Mouse (Mus musculus): ENCODE results near the gene Pnp. TPM values are rescaled to one million over a fixed set of nuclear protein-coding genes. Genes with fewer than 3 reads are reported as not detected.
"Not testable (repeated sequence)": the region's sequence is repeated elsewhere in the genome, so short reads cannot be mapped to it uniquely, and the experiment has no call there.

The Pnp gene
- total RNA-seq, 2 experiments from 2014 or later = 11.7 to 13.3 TPM

DNA sequence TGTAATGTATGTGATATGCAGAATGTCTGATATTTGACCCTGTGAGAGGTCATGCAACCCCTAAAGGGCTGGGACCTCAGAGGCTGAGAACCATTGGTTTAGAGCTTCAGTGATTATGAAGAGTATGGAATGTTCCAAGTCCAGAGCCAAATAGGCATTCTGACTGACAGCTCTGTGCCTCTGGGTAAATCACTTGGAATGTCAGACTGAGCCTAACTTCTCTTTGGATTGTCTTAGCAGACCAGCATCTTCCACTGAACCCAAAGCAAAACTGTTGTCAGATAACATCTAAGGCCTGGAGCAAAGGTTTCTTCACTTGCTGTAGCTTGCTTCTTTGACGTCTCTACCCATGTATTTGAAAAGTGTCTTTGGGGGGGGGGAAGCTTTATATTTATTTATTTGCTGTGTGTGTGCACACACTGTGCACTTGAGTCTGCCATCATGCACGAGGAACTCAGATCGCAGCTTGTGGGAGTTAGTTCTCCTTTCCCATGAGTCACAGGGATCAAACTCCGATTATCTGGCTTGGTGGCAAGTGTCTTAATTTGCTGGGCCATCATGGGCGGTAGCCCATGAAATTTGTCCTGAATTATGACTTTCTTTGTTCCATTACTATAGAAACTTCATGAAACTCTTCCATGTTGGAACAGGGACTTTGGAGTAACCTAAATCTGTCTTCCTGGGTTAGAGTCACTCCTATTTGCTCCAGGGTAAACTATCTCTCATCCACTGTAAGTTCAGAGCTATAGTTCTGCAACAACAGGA is 37.5 kb downstream of the Pnp start:
- intact Hi-C loops (cut with DNase I) = no loop called here
- Histone ChIP-seq H3K27ac (peak overlapping the region; percentile 32; the same call in 1 of the 2 replicates), H3K4me3 (no peak overlapping the region)
- no peak for TF ChIP-seq CTCF (IDR thresholded peaks at IDR 0.05)
- no peak for DNase-seq (ENCODE audit: extremely low spot score in 1 of 2, low spot score in 2 of 2)

GRCm38 (mm10) chr14:50969041-50969440 is 38.2 kb downstream of the Pnp start:
- DNase-seq (ENCODE audit: extremely low spot score in 1 of 2, low spot score in 2 of 2) = no peak
- H3K27ac ChIP-seq = peak overlapping the region; percentile 47; the same call in 1 of the 2 replicates
- intact Hi-C loops (cut with DNase I) = no loop called here
- TF ChIP-seq CTCF (IDR thresholded peaks at IDR 0.05) = no peak
- H3K4me3 ChIP-seq = no peak overlapping the region

- intact Hi-C loops (cut with DNase I) = no loop called here
Measured at GRCm38 (mm10) chr14:50969558-50970544, 39.0 kb downstream of the Pnp start.

GRCm38 (mm10) chr14:50970822-50971221 is 39.9 kb downstream of the Pnp start:
- Histone ChIP-seq H3K4me3 (no peak overlapping the region), H3K27ac (peak overlapping the region; percentile 44; the same call in 1 of the 2 replicates)
- TF ChIP-seq CTCF (IDR thresholded peaks at IDR 0.05) = no peak
- intact Hi-C loops (cut with DNase I) = no loop called here
- DNase-seq (ENCODE audit: extremely low spot score in 1 of 2, low spot score in 2 of 2) = no peak

More at GRCm38 (mm10) chr14:50969558-50970544, 39.0 kb downstream of the Pnp start:
- DNase-seq (ENCODE audit: extremely low spot score in 1 of 2, low spot score in 2 of 2) = peak in 1 of 2 experiments; percentile 44
- Histone ChIP-seq H3K27ac (peak overlapping the region; percentile 47; the same call in 1 of the 2 replicates), H3K4me3 (no peak overlapping the region)
- no peak for TF ChIP-seq CTCF (IDR thresholded peaks at IDR 0.05)

DNA sequence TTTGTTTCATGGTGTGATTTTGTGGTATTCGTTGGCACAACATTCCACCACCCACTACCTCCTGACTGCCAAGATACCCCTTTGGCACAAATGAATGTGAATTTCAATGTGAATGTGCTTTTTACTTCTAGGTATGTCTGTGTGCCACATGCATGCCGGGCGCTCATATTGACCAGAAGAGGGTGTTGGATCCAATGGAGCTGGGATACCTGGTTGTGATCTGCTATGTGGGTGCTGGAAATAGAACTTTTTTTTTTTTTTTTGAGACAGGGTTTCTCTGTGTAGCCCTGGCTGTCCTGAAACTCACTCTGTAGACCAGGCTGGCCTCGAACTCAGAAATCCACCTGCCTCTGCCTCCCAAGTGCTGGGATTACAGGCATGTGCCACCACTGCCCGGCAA is 42.2 kb downstream of the Pnp start:
- DNase-seq (ENCODE audit: extremely low spot score in 1 of 2, low spot score in 2 of 2); H3K4me3 ChIP-seq; intact Hi-C loops (cut with DNase I); H3K27ac ChIP-seq: not testable (repeated sequence)

GRCm38 (mm10) chr14:50973700-50974099 is 42.8 kb downstream of the Pnp start:
- no peak overlapping the region for H3K4me3 ChIP-seq
- no peak overlapping the region for H3K27ac ChIP-seq
- no peak for DNase-seq (ENCODE audit: extremely low spot score in 1 of 2, low spot score in 2 of 2)
- no peak for TF ChIP-seq CTCF (IDR thresholded peaks at IDR 0.05)
- intact Hi-C loops (cut with DNase I) = no loop called here

- no peak for DNase-seq (ENCODE audit: extremely low spot score in 1 of 2, low spot score in 2 of 2)
- Histone ChIP-seq H3K4me3 (no peak overlapping the region), H3K27ac (no peak overlapping the region)
- no peak for TF ChIP-seq CTCF (IDR thresholded peaks at IDR 0.05)
- intact Hi-C loops (cut with DNase I) = no loop called here
Measured at GRCm38 (mm10) chr14:50975001-50975400, 44.1 kb downstream of the Pnp start.

GRCm38 (mm10) chr14:50976674-50977073 is 45.8 kb downstream of the Pnp start:
- peak; percentile 9 for TF ChIP-seq CTCF (IDR thresholded peaks at IDR 0.05)
- H3K4me3 ChIP-seq = no peak overlapping the region
- DNase-seq (ENCODE audit: extremely low spot score in 1 of 2, low spot score in 2 of 2) = no peak
- intact Hi-C loops (cut with DNase I) = loop anchor here (1.0 kb wide), 1 partner anchor 87 kb away; no protein-coding TSS in a partner anchor
- no peak overlapping the region for H3K27ac ChIP-seq

DNA sequence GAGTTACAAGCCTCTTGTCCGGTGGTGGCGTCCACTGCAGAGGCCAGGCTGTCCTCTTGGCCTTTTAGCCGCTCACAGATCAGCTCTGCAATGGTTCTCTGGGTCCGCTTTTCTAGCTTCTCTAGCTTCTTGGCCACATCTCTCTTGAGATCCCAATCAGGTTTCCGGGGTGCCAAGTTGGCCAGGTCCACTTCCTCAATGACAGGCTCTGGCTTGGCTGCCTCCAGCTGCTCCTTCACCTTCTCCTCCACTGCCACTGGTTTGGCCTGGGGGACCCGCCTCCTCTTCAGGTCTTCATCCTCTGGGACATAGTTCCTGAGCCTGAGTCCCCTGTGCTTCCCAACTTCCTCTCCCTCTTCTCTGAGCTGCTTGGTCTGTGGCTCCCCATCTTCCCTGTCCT is 47.6 kb downstream of the Pnp start:
- DNase-seq (ENCODE audit: extremely low spot score in 1 of 2, low spot score in 2 of 2); H3K4me3 ChIP-seq; intact Hi-C loops (cut with DNase I); H3K27ac ChIP-seq: not testable (repeated sequence)

- Histone ChIP-seq H3K4me3 (no peak overlapping the region), H3K27ac (no peak overlapping the region)
- no peak for DNase-seq (ENCODE audit: extremely low spot score in 1 of 2, low spot score in 2 of 2)
- no peak for TF ChIP-seq CTCF (IDR thresholded peaks at IDR 0.05)
- intact Hi-C loops (cut with DNase I) = no loop called here
Measured at GRCm38 (mm10) chr14:50979631-50980030, 48.7 kb downstream of the Pnp start.

GRCm38 (mm10) chr14:50981207-50981606 is 50.3 kb downstream of the Pnp start:
- no peak for TF ChIP-seq CTCF (IDR thresholded peaks at IDR 0.05)
- Histone ChIP-seq H3K4me3 (no peak overlapping the region), H3K27ac (no peak overlapping the region)
- no peak for DNase-seq (ENCODE audit: extremely low spot score in 1 of 2, low spot score in 2 of 2)
- intact Hi-C loops (cut with DNase I) = no loop called here

DNA sequence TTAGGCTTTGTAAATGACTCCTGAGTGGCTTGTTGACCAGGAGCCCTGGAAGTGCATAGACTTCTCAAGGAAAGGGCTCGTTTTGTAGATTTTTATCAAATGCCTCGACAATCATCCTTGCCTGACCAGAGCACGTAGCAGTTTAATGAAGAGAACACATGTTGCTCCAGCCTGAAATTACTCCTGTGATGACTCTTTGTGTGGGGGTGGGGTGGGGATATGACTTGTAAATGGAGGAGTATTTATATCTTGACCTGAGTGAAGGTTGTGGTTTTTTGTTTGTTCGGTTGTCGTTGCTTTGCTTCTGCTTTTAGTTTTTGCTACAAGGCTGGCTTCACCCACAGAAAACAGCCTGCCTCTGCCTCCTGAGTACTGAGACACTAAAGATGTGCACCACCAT is 51.0 kb downstream of the Pnp start:
- H3K4me3 ChIP-seq = no peak overlapping the region
- H3K27ac ChIP-seq = no peak overlapping the region
- intact Hi-C loops (cut with DNase I) = no loop called here
- no peak for DNase-seq (ENCODE audit: extremely low spot score in 1 of 2, low spot score in 2 of 2)
- no peak for TF ChIP-seq CTCF (IDR thresholded peaks at IDR 0.05)
